Mouse (Mus musculus) MEL (cell line): ENCODE data around the gene Slain1. TPM values are rescaled to one million over a fixed set of nuclear protein-coding genes. Genes with fewer than 3 reads are reported as not detected.

Source experiments
- DNase-seq: peaks from one replicate; pipeline ENCODE4 v3.0.0; 2011; ENCODE audit warnings: low read depth, low spot score
- H3K27ac ChIP-seq: 2 replicates; pipeline ENCODE4 v1.5.1; 2012; ENCODE audit warnings: low read depth, mild to moderate bottlenecking, control low read depth, low read length, moderate library complexity; ENCODE audit not compliant: control insufficient read depth
- H3K27me3 ChIP-seq, 2 experiments: fragments of 150-350 bp in 1 of 2; sonication (generic) in 1 of 2; 2 replicates each; pipeline ENCODE4 v1.6.1; 2012; ENCODE audit warnings: low read length in 2 of 2, mild to moderate bottlenecking in 2 of 2, improper control_type of control experiment in 1 of 2, moderate library complexity in 1 of 2; ENCODE audit not compliant: insufficient read depth in 2 of 2, control insufficient read depth in 1 of 2
- H3K36me3 ChIP-seq, 2 experiments: 2 replicates each; pipeline ENCODE4 v1.6.1; 2012 to 2014; ENCODE audit warnings: low read length in 2 of 2, improper control_type of control experiment in 1 of 2, inconsistent platforms in 1 of 2, mild to moderate bottlenecking in 1 of 2; ENCODE audit not compliant: insufficient read depth in 2 of 2, control insufficient read depth in 1 of 2
- H3K4me1 ChIP-seq, 2 experiments: fragments of 150-350 bp in 1 of 2; sonication (generic) in 1 of 2; 2 replicates each; pipeline ENCODE4 v1.6.1; 2012; ENCODE audit warnings: low read length in 2 of 2, improper control_type of control experiment in 1 of 2, mild to moderate bottlenecking in 1 of 2; ENCODE audit not compliant: insufficient read depth in 2 of 2, control insufficient read depth in 1 of 2
- H3K4me3 ChIP-seq, 2 experiments: fragments of 150-350 bp in 1 of 2; sonication (generic) in 1 of 2; 2 replicates each; pipeline ENCODE4 v1.5.1; 2012; ENCODE audit warnings: low read depth in 2 of 2, low read length in 2 of 2, mild to moderate bottlenecking in 2 of 2, moderate library complexity in 2 of 2, control low read depth in 1 of 2, improper control_type of control experiment in 1 of 2; ENCODE audit not compliant: control insufficient read depth in 1 of 2, insufficient read depth in 1 of 2
- H3K79me2 ChIP-seq: 2 replicates; pipeline ENCODE4 v1.6.1; 2012; ENCODE audit warnings: mild to moderate bottlenecking, low read length, moderate library complexity; ENCODE audit not compliant: control insufficient read depth, poor library complexity, insufficient read depth
- H3K9ac ChIP-seq: 2 replicates; pipeline ENCODE4 v1.6.1; 2012; ENCODE audit warnings: low read depth, mild to moderate bottlenecking, control low read depth, low read length, moderate library complexity; ENCODE audit not compliant: control insufficient read depth, poor library complexity, severe bottlenecking
- H3K9me3 ChIP-seq: fragments of 150-350 bp; sonication (generic); replicated peaks from 2 replicates; pipeline ENCODE4 v1.6.1; 2012; ENCODE audit warnings: mild to moderate bottlenecking, low read length, improper control_type of control experiment, moderate library complexity; ENCODE audit not compliant: insufficient read depth
- BHLHE40 ChIP-seq: IDR thresholded peaks from 2 replicates; pipeline ENCODE4 v1.6.1; 2012; ENCODE audit warnings: low read depth, mild to moderate bottlenecking, inconsistent platforms, low read length, improper control_type of control experiment, borderline replicate concordance
- CHD1 ChIP-seq: IDR thresholded peaks from 2 replicates; pipeline ENCODE4 v1.6.1; 2012; ENCODE audit warnings: low read depth, mild to moderate bottlenecking, inconsistent platforms, low read length, improper control_type of control experiment
- CTCF ChIP-seq, 3 experiments: IDR thresholded peaks in 2 of 3; conservative IDR thresholded peaks in 1 of 3; 2 replicates each; pipeline ENCODE4 v1.5.1; 2011 to 2012; ENCODE audit warnings: low read length in 3 of 3, low read depth in 2 of 3, mild to moderate bottlenecking in 2 of 3, improper control_type of control experiment in 1 of 3, inconsistent platforms in 1 of 3, mixed read lengths in 1 of 3, moderate library complexity in 1 of 3; ENCODE audit not compliant: control insufficient read depth in 1 of 3, insufficient read depth in 1 of 3, poor library complexity in 1 of 3, severe bottlenecking in 1 of 3
- ELF1 ChIP-seq: IDR thresholded peaks from 2 replicates; pipeline ENCODE4 v1.6.1; 2014; ENCODE audit warnings: low read depth, mild to moderate bottlenecking, inconsistent platforms, low read length, improper control_type of control experiment, moderate library complexity
- ETS1 ChIP-seq: IDR thresholded peaks from 2 replicates; pipeline ENCODE4 v1.6.1; 2012; ENCODE audit warnings: low read depth, mild to moderate bottlenecking, inconsistent platforms, low read length, improper control_type of control experiment, moderate library complexity
- GABPA ChIP-seq: IDR thresholded peaks from 2 replicates; pipeline ENCODE4 v1.6.1; 2012; ENCODE audit warnings: low read depth, mild to moderate bottlenecking, inconsistent platforms, low read length, improper control_type of control experiment, moderate library complexity
- HCFC1 ChIP-seq: IDR thresholded peaks from 2 replicates; pipeline ENCODE4 v1.6.1; 2012; ENCODE audit warnings: low read depth, mild to moderate bottlenecking, inconsistent platforms, low read length, improper control_type of control experiment, moderate library complexity
- JUND ChIP-seq: IDR thresholded peaks from 2 replicates; pipeline ENCODE4 v1.6.1; 2011; ENCODE audit warnings: low read depth, mild to moderate bottlenecking, improper control_type of control experiment, low read length
- KAT2A ChIP-seq: conservative IDR thresholded peaks from 2 replicates; pipeline ENCODE4 v1.6.1; 2012; ENCODE audit warnings: low read depth, low read length, improper control_type of control experiment, inconsistent platforms
- MAX ChIP-seq: IDR thresholded peaks from 2 replicates; pipeline ENCODE4 v1.6.1; 2011; ENCODE audit warnings: low read length, improper control_type of control experiment
- MXI1 ChIP-seq: IDR thresholded peaks from 2 replicates; pipeline ENCODE4 v1.6.1; 2011; ENCODE audit warnings: mild to moderate bottlenecking, low read depth, low read length, improper control_type of control experiment
- MYC ChIP-seq: IDR thresholded peaks from 2 replicates; pipeline ENCODE4 v1.6.1; 2011; ENCODE audit warnings: low read depth, mild to moderate bottlenecking, low read length, improper control_type of control experiment, moderate library complexity
- NELFE ChIP-seq: IDR thresholded peaks from 2 replicates; pipeline ENCODE4 v1.6.1; 2011; ENCODE audit warnings: low read depth, low read length, improper control_type of control experiment
- NRF1 ChIP-seq: IDR thresholded peaks from 2 replicates; pipeline ENCODE4 v1.6.1; 2014; ENCODE audit warnings: low read depth, mild to moderate bottlenecking, inconsistent platforms, low read length, improper control_type of control experiment, moderate library complexity; ENCODE audit not compliant: poor library complexity, insufficient read depth, severe bottlenecking
- RAD21 ChIP-seq: IDR thresholded peaks from 2 replicates; pipeline ENCODE4 v1.6.1; 2011; ENCODE audit warnings: mild to moderate bottlenecking, low read depth, low read length, improper control_type of control experiment
- SMC3 ChIP-seq: IDR thresholded peaks from 2 replicates; pipeline ENCODE4 v1.6.1; 2011; ENCODE audit warnings: low read depth, low read length, improper control_type of control experiment
- TAL1 ChIP-seq: IDR thresholded peaks from 2 replicates; pipeline ENCODE4 v1.6.1; 2012; ENCODE audit warnings: mild to moderate bottlenecking, inconsistent platforms, low read length, moderate library complexity, mixed read lengths
- TBP ChIP-seq: IDR thresholded peaks from 2 replicates; pipeline ENCODE4 v1.8.0; 2011; ENCODE audit warnings: low read depth, low read length, improper control_type of control experiment
- TCF12 ChIP-seq: IDR thresholded peaks from 2 replicates; pipeline ENCODE4 v1.6.1; 2014; ENCODE audit warnings: low read depth, mild to moderate bottlenecking, inconsistent platforms, low read length, improper control_type of control experiment, moderate library complexity
- UBTF ChIP-seq: IDR thresholded peaks from 2 replicates; pipeline ENCODE4 v1.6.1; 2012; ENCODE audit warnings: low read depth, mild to moderate bottlenecking, inconsistent platforms, low read length, improper control_type of control experiment, moderate library complexity, borderline replicate concordance; ENCODE audit not compliant: insufficient read depth
- USF2 ChIP-seq, 2 experiments: IDR thresholded peaks; 2 replicates each; pipeline ENCODE4 v1.6.1; 2011 to 2012; ENCODE audit warnings: improper control_type of control experiment in 2 of 2, low read length in 2 of 2, borderline replicate concordance in 1 of 2, inconsistent platforms in 1 of 2, low read depth in 1 of 2, mild to moderate bottlenecking in 1 of 2; ENCODE audit not compliant: insufficient read depth in 1 of 2
- ZMIZ1 ChIP-seq: IDR thresholded peaks from 2 replicates; pipeline ENCODE4 v1.6.1; 2012; ENCODE audit warnings: low read depth, mild to moderate bottlenecking, inconsistent platforms, low read length, improper control_type of control experiment, moderate library complexity
- polyA plus RNA-seq, 2 experiments: library from polyadenylated mRNA; stranded (reverse) in 1 of 2; unstranded in 1 of 2; fragments of >175 nt in 1 of 2; fragments of >200 nt in 1 of 2; gene quantifications; 2 replicates each; pipeline versions ENCODE4 v1.2.1 to v1.2.4; 2012; ENCODE audit warnings: low replicate concordance in 2 of 2, low read depth in 1 of 2; ENCODE audit not compliant: insufficient read length in 2 of 2, insufficient read depth in 1 of 2, missing spikeins in 1 of 2
- total RNA-seq: library from RNA; depleted of rRNA; stranded (reverse); fragments of 300-350 nt; gene quantifications from 2 replicates; pipeline ENCODE4 v1.2.3, GENCODE M21; 2012

Gene Slain1
- total and polyA plus RNA-seq, 3 experiments, result not detected

- Histone ChIP-seq H3K4me1 (no peaks in the 10 kb centered on the region), H3K79me2 (no peaks in the 10 kb centered on the region), H3K9ac (no peak overlapping the region), H3K27ac (no peak overlapping the region), H3K4me3 (no peak overlapping the region), H3K36me3 (no peaks in the 10 kb centered on the region), H3K27me3 (no peaks in the 10 kb centered on the region), H3K9me3 (no peaks in the 10 kb centered on the region)
- TF ChIP-seq KAT2A (no peak), SMC3 (no peak), CTCF (IDR thresholded peaks at IDR 0.05 in 2 of 3, conservative IDR thresholded peaks at IDR 0.05 in 1 of 3; ENCODE audit: control insufficient read depth in 1 of 3, insufficient read depth in 1 of 3, low read depth in 2 of 3, low read length in 3 of 3, poor library complexity in 1 of 3, severe bottlenecking in 1 of 3) (no peak), NELFE (no peak), ETS1 (no peak), GABPA (no peak), TCF12 (no peak), MYC (no peak), ZMIZ1 (no peak), MAX (no peak), ELF1 (no peak), BHLHE40 (no peak), RAD21 (no peak), UBTF (no peak), TAL1 (no peak), MXI1 (no peak), USF2 (IDR thresholded peaks at IDR 0.05; ENCODE audit: borderline replicate concordance in 1 of 2, insufficient read depth in 1 of 2, low read depth in 1 of 2, low read length in 2 of 2) (no peak)
- no peak for DNase-seq
These were observed 1.3 kb upstream of the Slain1 start for GRCm38 (mm10) chr14:103648623-103649255.

DNA sequence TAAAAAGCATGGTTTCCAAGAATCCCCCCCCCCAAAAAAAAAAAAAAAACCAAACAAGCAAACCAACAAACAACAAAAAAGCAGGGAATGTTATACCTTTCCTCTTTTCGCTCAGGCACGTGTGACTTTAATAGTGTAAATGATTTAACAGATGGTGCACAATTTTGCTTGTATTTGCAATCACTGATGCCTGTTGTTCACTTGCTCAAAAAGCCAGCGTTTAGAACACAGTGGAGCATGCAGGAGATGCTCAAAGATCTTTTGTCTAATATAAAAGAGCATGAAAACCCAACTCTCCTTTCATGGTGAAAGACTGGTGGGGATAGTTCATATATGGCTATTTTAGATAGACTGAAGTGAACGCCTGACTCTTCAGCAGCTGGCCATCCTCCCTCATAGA is 726 bp upstream of the Slain1 start:
- H3K9me3 ChIP-seq, result no peaks in the 10 kb centered on the region
- H3K36me3 ChIP-seq, result no peaks in the 10 kb centered on the region
- H3K9ac ChIP-seq, result no peak overlapping the region
- no peak overlapping the region for H3K27ac ChIP-seq
- H3K79me2 ChIP-seq, result no peaks in the 10 kb centered on the region
- TF ChIP-seq GABPA (no peak), NRF1 (no peak), ETS1 (no peak), HCFC1 (no peak), TBP (no peak), CHD1 (no peak), RAD21 (no peak), TAL1 (no peak), SMC3 (no peak), JUND (no peak)
- no peaks in the 10 kb centered on the region for H3K27me3 ChIP-seq
- H3K4me3 ChIP-seq, result no peak overlapping the region
- H3K4me1 ChIP-seq, result no peaks in the 10 kb centered on the region
- no peak for DNase-seq
